In genomic region chr3:144231419-144231818, GRCm38 (mm10) we compare ENCODE assay signal across 23 mouse cellular contexts. TPM values are rescaled to one million over a fixed set of nuclear protein-coding genes. Genes with fewer than 3 reads are reported as not detected.
A peak's percentile ranks its signal among the peaks of the same experiment; 100 is the strongest.
DNase-seq lines count a peak whose midpoint lies in the region; ATAC-seq and TF ChIP-seq lines count a peak whose summit lies in the region.
"Had no signal": no experiment of that assay in that cellular context is flagged by ENCODE, and none has a peak within 500 bp of the region (broad histone marks: within the 10 kb centered on the region; RNA-seq: fewer than 3 reads in every experiment).

No protein-coding gene starts in this region.

- intact Hi-C loops in heart, adult 2 months (cut with DNase I), result no loop called here

- no peak overlapping the region for H3K4me3 ChIP-seq in heart, adult 2 months
- no peak overlapping the region for H3K4me3 ChIP-seq in spleen, adult 2 months (ENCODE audit: extremely low read depth, insufficient read depth, insufficient read length)
- H3K4me3 ChIP-seq: embryonic facial prominence, embryonic 15.5 days; erythroblast, embryonic 14.5 days; forebrain, embryonic 10.5 days; gastrocnemius, adult 2 months; heart, embryonic 12.5 days had no signal

- DNase-seq in heart, adult 11 months, result peak; percentile 69
- no peak for DNase-seq in heart, adult 2 months
- peak in 1 of 2 experiments; percentile 18 for DNase-seq in spleen, adult 2 months (ENCODE audit: low read depth in 1 of 2, low spot score in 2 of 2)
- no peak for DNase-seq in spleen, adult 18-20 months
- no peak for DNase-seq in layer of hippocampus, postnatal 10 days (ENCODE audit: low spot score in 2 of 2)
- DNase-seq: adrenal gland, adult 2 months; adrenal gland, postnatal 25 days; cerebellum, adult 2 months; cerebellum, postnatal 14 days; embryo, embryonic 11 days; gastrocnemius, adult 2 months; gastrocnemius, postnatal 36 days; heart, adult 18-20 months; heart, postnatal 36 days had no signal

- 0 out of 2 replicates have a peak, but pooled peaks have one; percentile 2 for ATAC-seq in neutrophil, adult 5-6 weeks (ENCODE audit: extremely low read depth, insufficient number of reproducible peaks, low FRiP score, poor library complexity, severe bottlenecking)
- ATAC-seq in megakaryocyte-erythroid progenitor cell, adult 5-6 weeks (replicated peaks; ENCODE audit: low FRiP score, low TSS enrichment, poor library complexity, severe bottlenecking), result no peak
- ATAC-seq: forebrain, embryonic 14.5 days; hindbrain, embryonic 16.5 days; Patski had no signal

- 61% methylated on average over 7 of the region's 7 CpGs for WGBS in heart, adult 2 months
- WGBS in spleen, adult 2 months, result 68% methylated on average over 7 of the region's 7 CpGs

- no peak overlapping the region for H3K27ac ChIP-seq in heart, adult 2 months
- peak overlapping the region; percentile 34 for H3K27ac ChIP-seq in spleen, adult 2 months (ENCODE audit: insufficient read depth, low read length)
- H3K27ac ChIP-seq: embryonic facial prominence, embryonic 15.5 days; forebrain, embryonic 10.5 days; gastrocnemius, adult 2 months had no signal

- no peaks in the 10 kb centered on the region for H3K27me3 ChIP-seq in heart, adult 2 months (ENCODE audit: control insufficient read depth, insufficient read depth, low read length)
- no peaks in the 10 kb centered on the region for H3K27me3 ChIP-seq in spleen, adult 2 months (ENCODE audit: control insufficient read depth, insufficient read depth, low read length)
- H3K27me3 ChIP-seq: embryonic facial prominence, embryonic 15.5 days; heart, embryonic 12.5 days; Patski had no signal

- no peaks in the 10 kb centered on the region for H3K4me1 ChIP-seq in heart, adult 2 months (ENCODE audit: control insufficient read depth, insufficient read depth, low read length)
- H3K4me1 ChIP-seq in spleen, adult 2 months (ENCODE audit: control insufficient read depth, insufficient read depth, insufficient read length), result peaks cover 7% of the 10 kb centered on the region; the same call in 1 of the 2 replicates

- no peak overlapping the region for H3K9ac ChIP-seq in heart, adult 2 months (ENCODE audit: low read depth, low read length)
- H3K9ac ChIP-seq: embryonic facial prominence, embryonic 15.5 days; heart, embryonic 12.5 days had no signal

- no peak for TF ChIP-seq POLR2A in heart, adult 2 months (IDR thresholded peaks at IDR 0.05; ENCODE audit: insufficient read depth, low read depth, low read length)
- no peak for TF ChIP-seq POLR2A in spleen, adult 2 months (IDR thresholded peaks at IDR 0.05; ENCODE audit: low read depth, low read length)

- TF ChIP-seq EP300 in heart, adult 2 months (IDR thresholded peaks at IDR 0.05; ENCODE audit: insufficient read depth, low read depth, low read length), result no peak

- no peak for TF ChIP-seq CTCF in heart, adult 2 months (IDR thresholded peaks at IDR 0.05)
- TF ChIP-seq CTCF in spleen, adult 2 months (IDR thresholded peaks at IDR 0.05; ENCODE audit: extremely low read depth, insufficient read depth, insufficient read length, insufficient replicate concordance), result no peak

- H3K36me3 ChIP-seq in heart, adult 2 months (ENCODE audit: control insufficient read depth, insufficient read depth, low read length), result no peaks in the 10 kb centered on the region
- no peaks in the 10 kb centered on the region for H3K36me3 ChIP-seq in spleen, adult 2 months (ENCODE audit: control insufficient read depth, insufficient read depth, low read length)
- H3K36me3 ChIP-seq: embryonic facial prominence, embryonic 15.5 days; forebrain, embryonic 10.5 days; heart, embryonic 12.5 days had no signal

- no peaks in the 10 kb centered on the region for H3K79me2 ChIP-seq in heart, adult 2 months (replicated peaks; ENCODE audit: control insufficient read depth, insufficient read depth, low read length)

RNA-seq across cellular contexts. Expression of gene Lmo4, which starts 26.4 kb away (rescaled TPM):
- 10 to 100 TPM; 29.0 to 34.3 TPM for total RNA-seq in heart, adult 2 months (2021)
- 33.8 and 49.4 TPM in 2 replicates for polyA plus RNA-seq in heart, adult 2 months (2012; rRNA removed)
- 37.3 and 38.9 TPM in 2 replicates for polyA plus RNA-seq in spleen, adult 2 months (2012; rRNA removed)
- 51.7 and 58.0 TPM in 2 replicates for total RNA-seq in neutrophil, adult 5-6 weeks (2017)
- total RNA-seq in layer of hippocampus, postnatal 10 days (2021), result 100 to 1,000 TPM; 191 to 204 TPM
- 23.9 and 27.0 TPM in 2 replicates for total RNA-seq in megakaryocyte-erythroid progenitor cell, adult 5-6 weeks (2014; fragmentation: Nextera tagmentation)
- 18.7 and 18.9 TPM in 2 replicates for total RNA-seq in megakaryocyte-erythroid progenitor cell, adult 5-6 weeks (2017)
